Mouse (Mus musculus): ENCODE measurements at regions not wholly inside any gene's neighbourhood (a gene's known extent, or its start where the extent isn't known, plus 50 kb on each side); places are given as distances from the start of the nearest gene placed in this dataset.

- WGBS: 29% methylated on average over 10 of the region's 10 CpGs
- no peak overlapping the region for H3K27ac ChIP-seq
- H3K9ac ChIP-seq (replicated peaks): peak overlapping the region; percentile 40; the same call in 1 of the 2 replicates
- H3K36me3 ChIP-seq: no peaks in the 10 kb centered on the region
- peak overlapping the region; percentile 56 for H3K4me2 ChIP-seq
- peaks cover 56% of the 10 kb centered on the region for H3K27me3 ChIP-seq
- no peak for ATAC-seq (ENCODE audit: insufficient number of reproducible peaks, insufficient read depth, low FRiP score, low TSS enrichment, low read depth)
- H3K4me1 ChIP-seq (replicated peaks): peaks cover 25% of the 10 kb centered on the region
- peak overlapping the region; percentile 31 for H3K4me3 ChIP-seq (replicated peaks)
- H3K9me3 ChIP-seq: no peaks in the 10 kb centered on the region
Observed at GRCm38 (mm10) chr7:135853814-135854324, 137.7 kb upstream of the Mki67 start.

- no peak for ATAC-seq (ENCODE audit: insufficient number of reproducible peaks, insufficient read depth, low FRiP score, low TSS enrichment, low read depth)
- H3K4me1 ChIP-seq (replicated peaks): peaks cover 50% of the 10 kb centered on the region
- no peak overlapping the region for H3K4me3 ChIP-seq (replicated peaks)
- H3K4me2 ChIP-seq: no peak overlapping the region
- H3K36me3 ChIP-seq: no peaks in the 10 kb centered on the region
- H3K27ac ChIP-seq: peak overlapping the region; percentile 73
- peaks cover 12% of the 10 kb centered on the region; the same call in 1 of the 2 replicates for H3K27me3 ChIP-seq
- no peak overlapping the region for H3K9ac ChIP-seq (replicated peaks)
- WGBS: 69% methylated on average over 4 of the region's 4 CpGs
- H3K9me3 ChIP-seq: no peaks in the 10 kb centered on the region
Observed at GRCm38 (mm10) chr7:135860288-135860687, 144.1 kb upstream of the Mki67 start.

GRCm38 (mm10) chr7:135860741-135861408, 144.7 kb upstream of the Mki67 start:
- Histone ChIP-seq H3K4me1 (replicated peaks) (peaks cover 50% of the 10 kb centered on the region), H3K27ac (peak overlapping the region; percentile 73)

GRCm38 (mm10) chr7:135861409-135861805, 145.2 kb upstream of the Mki67 start:
- no peak overlapping the region for H3K4me3 ChIP-seq (replicated peaks)
- no peak for ATAC-seq (ENCODE audit: insufficient number of reproducible peaks, insufficient read depth, low FRiP score, low TSS enrichment, low read depth)

More at GRCm38 (mm10) chr7:135860741-135861408, 144.7 kb upstream of the Mki67 start:
- Histone ChIP-seq H3K4me3 (replicated peaks) (no peak overlapping the region), H3K27me3 (0 out of 2 replicates have a peak, but pooled peaks cover 10% of the 10 kb centered on the region), H3K36me3 (no peaks in the 10 kb centered on the region), H3K9ac (replicated peaks) (no peak overlapping the region), H3K4me2 (no peak overlapping the region), H3K9me3 (no peaks in the 10 kb centered on the region)
- ATAC-seq (ENCODE audit: insufficient number of reproducible peaks, insufficient read depth, low FRiP score, low TSS enrichment, low read depth): no peak
- WGBS: 46% methylated on average over 14 of the region's 14 CpGs

GRCm38 (mm10) chr7:135863581-135864426, 147.6 kb upstream of the Mki67 start:
- WGBS: 10% methylated on average over 22 of the region's 22 CpGs
- no peak overlapping the region for H3K9ac ChIP-seq (replicated peaks)
- no peaks in the 10 kb centered on the region for H3K9me3 ChIP-seq
- ATAC-seq (ENCODE audit: insufficient number of reproducible peaks, insufficient read depth, low FRiP score, low TSS enrichment, low read depth): peak; percentile 93
- peak overlapping the region; percentile 93 for H3K27ac ChIP-seq
- peak overlapping the region; percentile 40 for H3K4me2 ChIP-seq
- no peaks in the 10 kb centered on the region for H3K36me3 ChIP-seq
- no peak overlapping the region for H3K4me3 ChIP-seq (replicated peaks)
- 0 out of 2 replicates have a peak, but pooled peaks cover 10% of the 10 kb centered on the region for H3K27me3 ChIP-seq
- peaks cover 50% of the 10 kb centered on the region for H3K4me1 ChIP-seq (replicated peaks)

More at GRCm38 (mm10) chr7:135861409-135861805, 145.2 kb upstream of the Mki67 start:
- no peaks in the 10 kb centered on the region for H3K36me3 ChIP-seq
- no peak overlapping the region for H3K9ac ChIP-seq (replicated peaks)
- peak overlapping the region; percentile 73; the same call in 1 of the 2 replicates for H3K27ac ChIP-seq
- 61% methylated on average over 7 of the region's 7 CpGs for WGBS
- H3K4me2 ChIP-seq: no peak overlapping the region
- 0 out of 2 replicates have a peak, but pooled peaks cover 10% of the 10 kb centered on the region for H3K27me3 ChIP-seq
- H3K9me3 ChIP-seq: no peaks in the 10 kb centered on the region
- H3K4me1 ChIP-seq (replicated peaks): peaks cover 50% of the 10 kb centered on the region

- H3K36me3 ChIP-seq: no peaks in the 10 kb centered on the region
- H3K27ac ChIP-seq: no peak overlapping the region
- H3K4me2 ChIP-seq: no peak overlapping the region
- 0 out of 2 replicates have a peak, but pooled peaks cover 7% of the 10 kb centered on the region for H3K27me3 ChIP-seq
- 73% methylated on average over 6 of the region's 6 CpGs for WGBS
- no peak overlapping the region for H3K9ac ChIP-seq (replicated peaks)
- no peak overlapping the region for H3K4me3 ChIP-seq (replicated peaks)
- ATAC-seq (ENCODE audit: insufficient number of reproducible peaks, insufficient read depth, low FRiP score, low TSS enrichment, low read depth): no peak
- no peaks in the 10 kb centered on the region for H3K4me1 ChIP-seq (replicated peaks)
- H3K9me3 ChIP-seq: no peaks in the 10 kb centered on the region
Observed at GRCm38 (mm10) chr7:135870981-135871380, 154.8 kb upstream of the Mki67 start.

GRCm38 (mm10) chr7:135877091-135877874, 161.1 kb upstream of the Mki67 start:
- Histone ChIP-seq H3K9me3 (peaks cover 6% of the 10 kb centered on the region; the same call in 1 of the 2 replicates), H3K4me3 (replicated peaks) (no peak overlapping the region), H3K9ac (replicated peaks) (no peak overlapping the region), H3K36me3 (no peaks in the 10 kb centered on the region), H3K4me1 (replicated peaks) (no peaks in the 10 kb centered on the region), H3K27me3 (no peaks in the 10 kb centered on the region), H3K4me2 (no peak overlapping the region), H3K27ac (no peak overlapping the region)
- WGBS: 87% methylated on average over 6 of the region's 6 CpGs
- no peak for ATAC-seq (ENCODE audit: insufficient number of reproducible peaks, insufficient read depth, low FRiP score, low TSS enrichment, low read depth)

- Histone ChIP-seq H3K27me3 (no peaks in the 10 kb centered on the region), H3K4me1 (replicated peaks) (no peaks in the 10 kb centered on the region), H3K4me3 (replicated peaks) (no peak overlapping the region), H3K36me3 (no peaks in the 10 kb centered on the region), H3K9ac (replicated peaks) (no peak overlapping the region), H3K9me3 (peaks cover 6% of the 10 kb centered on the region; the same call in 1 of the 2 replicates), H3K27ac (no peak overlapping the region), H3K4me2 (no peak overlapping the region)
- WGBS: 77% methylated on average over 3 of the region's 3 CpGs
- ATAC-seq (ENCODE audit: insufficient number of reproducible peaks, insufficient read depth, low FRiP score, low TSS enrichment, low read depth): no peak
Observed at GRCm38 (mm10) chr7:135878750-135879149, 162.6 kb upstream of the Mki67 start.

- H3K4me2 ChIP-seq: no peak overlapping the region
- peaks cover 6% of the 10 kb centered on the region; the same call in 1 of the 2 replicates for H3K9me3 ChIP-seq
- no peaks in the 10 kb centered on the region for H3K27me3 ChIP-seq
- ATAC-seq (ENCODE audit: insufficient number of reproducible peaks, insufficient read depth, low FRiP score, low TSS enrichment, low read depth): no peak
- no peak overlapping the region for H3K9ac ChIP-seq (replicated peaks)
- H3K27ac ChIP-seq: no peak overlapping the region
- WGBS: 88% methylated on average over 9 of the region's 9 CpGs
- no peaks in the 10 kb centered on the region for H3K36me3 ChIP-seq
- H3K4me1 ChIP-seq (replicated peaks): no peaks in the 10 kb centered on the region
- H3K4me3 ChIP-seq (replicated peaks): no peak overlapping the region
Observed at GRCm38 (mm10) chr7:135880446-135880845, 164.3 kb upstream of the Mki67 start.

- 89% methylated on average over 4 of the region's 4 CpGs for WGBS
- no peaks in the 10 kb centered on the region for H3K27me3 ChIP-seq
- H3K4me1 ChIP-seq (replicated peaks): 0 out of 2 replicates have a peak, but pooled peaks cover 4% of the 10 kb centered on the region
- H3K9ac ChIP-seq (replicated peaks): no peak overlapping the region
- H3K4me3 ChIP-seq (replicated peaks): no peak overlapping the region
- peaks cover 6% of the 10 kb centered on the region; the same call in 1 of the 2 replicates for H3K9me3 ChIP-seq
- H3K4me2 ChIP-seq: no peak overlapping the region
- no peaks in the 10 kb centered on the region for H3K36me3 ChIP-seq
- H3K27ac ChIP-seq: no peak overlapping the region
- no peak for ATAC-seq (ENCODE audit: insufficient number of reproducible peaks, insufficient read depth, low FRiP score, low TSS enrichment, low read depth)
Observed at GRCm38 (mm10) chr7:135882306-135882705, 166.1 kb upstream of the Mki67 start.
